Mouse (Mus musculus) thymus, postnatal 25 days (tissue): Measurements from ENCODE around the gene Ctcf.

Experiments used
- DNase-seq: peaks from one replicate; pipeline ENCODE4 v3.0.0; 2022

Gene Ctcf

DNA sequence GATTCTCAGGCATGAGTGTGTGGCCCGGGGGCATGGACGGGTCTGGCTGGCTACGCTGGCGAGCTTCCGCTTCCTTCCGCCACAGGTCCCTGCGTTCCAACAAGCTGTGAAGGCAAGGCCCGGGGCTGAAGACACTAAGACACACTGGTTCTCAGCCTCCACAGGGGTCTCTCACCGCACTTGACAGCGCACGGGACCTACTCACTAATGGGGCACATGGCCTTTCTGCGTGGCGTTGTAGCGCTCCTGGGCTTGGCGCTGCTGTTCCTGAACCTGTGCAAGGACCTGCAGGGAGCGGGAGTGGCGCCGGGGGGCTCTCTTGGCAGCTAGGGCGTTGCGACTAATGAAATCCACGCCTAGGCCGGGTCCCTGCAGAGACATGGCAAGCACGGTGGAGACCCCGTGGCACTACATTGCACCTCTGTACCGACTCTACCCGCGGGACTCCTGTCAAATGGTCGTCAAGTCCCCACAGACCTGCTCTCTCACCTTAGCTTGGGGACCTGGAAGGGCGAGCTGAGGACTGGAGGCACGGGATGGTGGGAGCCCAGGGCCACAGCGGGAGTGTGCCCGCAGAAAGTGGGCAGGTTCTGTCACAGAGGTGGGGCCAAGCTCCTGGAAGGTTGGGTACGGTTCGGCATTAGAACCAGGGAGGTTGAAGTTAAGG lies 67.9 kb downstream of the Ctcf start:
- no peak for DNase-seq

DNA sequence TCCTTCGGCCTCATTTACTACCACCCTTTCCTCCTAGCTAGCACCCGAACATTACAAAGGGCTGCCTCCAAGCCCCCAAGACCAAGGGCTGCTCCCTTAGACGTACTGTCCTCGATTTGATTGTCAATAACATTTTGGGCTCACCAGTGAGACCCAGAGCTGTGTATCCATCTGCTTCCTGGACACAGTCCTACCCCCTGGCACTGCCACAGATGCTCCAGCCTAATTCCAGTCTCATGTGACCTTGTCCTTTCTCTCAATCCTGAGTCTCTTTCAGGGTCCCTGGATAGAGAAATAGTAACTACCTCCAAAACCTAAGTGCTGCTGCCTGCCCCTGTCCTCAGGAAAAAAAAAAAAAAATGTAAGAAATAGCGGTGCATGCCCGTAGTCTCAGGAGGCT lies 68.6 kb downstream of the Ctcf start:
- DNase-seq, result no peak

DNA sequence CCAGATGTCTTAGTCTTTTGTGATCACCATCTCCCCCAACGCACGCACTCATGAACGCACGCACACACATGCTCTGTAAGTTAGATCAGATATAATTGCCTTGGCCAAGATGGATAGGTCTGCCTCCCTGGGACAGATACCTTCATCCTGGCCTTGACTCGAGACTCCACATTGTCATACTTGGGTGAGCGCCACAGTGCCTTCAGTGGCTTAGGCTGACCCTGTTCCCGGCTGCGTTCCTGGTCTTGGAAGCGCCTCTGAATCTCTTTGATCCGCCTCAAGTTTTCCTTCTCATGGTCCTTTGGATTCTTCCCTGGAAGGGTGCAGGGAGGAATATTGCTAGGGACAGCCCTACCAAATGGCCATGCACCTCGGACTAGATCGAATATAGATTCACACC lies 70.1 kb downstream of the Ctcf start:
- DNase-seq, result no peak

DNA sequence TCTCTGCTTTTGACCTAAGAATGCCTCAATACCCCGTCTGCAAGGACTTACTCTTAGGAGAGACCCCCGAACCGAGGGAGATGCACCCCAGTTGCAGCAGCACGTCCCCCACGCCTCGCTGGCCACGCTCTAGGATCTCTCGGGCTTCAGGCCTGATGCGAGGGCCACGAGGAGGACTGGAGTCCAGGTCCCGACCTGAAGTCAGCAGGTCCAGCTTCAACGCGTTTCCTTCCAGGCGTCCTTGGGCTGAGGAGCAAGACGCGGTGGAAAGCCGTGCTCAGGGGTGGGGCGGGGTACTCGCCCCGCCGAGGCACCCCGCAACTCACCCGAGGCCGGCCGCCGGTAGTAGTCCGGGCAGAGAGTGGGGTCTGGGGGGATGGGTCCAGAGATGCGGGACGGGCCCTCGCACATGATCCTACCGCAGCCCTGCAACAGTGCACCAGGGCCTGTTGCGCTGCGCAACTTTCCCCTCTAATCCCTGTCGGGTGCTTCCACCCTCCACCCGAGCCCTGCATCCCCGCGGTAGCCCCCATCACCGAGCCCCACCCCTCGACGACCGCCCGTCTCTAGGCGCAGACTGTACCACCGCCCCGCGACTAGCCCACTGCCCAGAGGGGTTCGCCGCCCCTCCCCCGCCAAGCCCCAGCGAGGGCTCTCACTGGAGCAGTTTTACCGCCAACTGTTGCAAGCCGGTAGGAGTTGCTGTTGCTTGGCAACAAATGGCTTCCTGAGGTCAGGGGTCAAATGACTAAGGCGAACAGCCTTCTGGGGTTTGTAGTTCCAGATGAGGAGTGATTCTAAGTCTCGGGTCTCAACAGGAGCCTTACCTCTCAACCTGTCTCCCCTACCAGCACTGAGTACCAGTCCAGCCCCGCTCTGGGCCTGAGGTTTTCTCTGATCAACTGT lies 71.4 kb downstream of the Ctcf start, which contains the start of the genes 4933405L10Rik and Enkd1:
4933405L10Rik (plus strand) TSS at position 158 of the 906 bp plus-strand sequence.
Enkd1 (minus strand) TSS at position 713 of the 906 bp plus-strand sequence.
- peak; percentile 87 for DNase-seq

DNA sequence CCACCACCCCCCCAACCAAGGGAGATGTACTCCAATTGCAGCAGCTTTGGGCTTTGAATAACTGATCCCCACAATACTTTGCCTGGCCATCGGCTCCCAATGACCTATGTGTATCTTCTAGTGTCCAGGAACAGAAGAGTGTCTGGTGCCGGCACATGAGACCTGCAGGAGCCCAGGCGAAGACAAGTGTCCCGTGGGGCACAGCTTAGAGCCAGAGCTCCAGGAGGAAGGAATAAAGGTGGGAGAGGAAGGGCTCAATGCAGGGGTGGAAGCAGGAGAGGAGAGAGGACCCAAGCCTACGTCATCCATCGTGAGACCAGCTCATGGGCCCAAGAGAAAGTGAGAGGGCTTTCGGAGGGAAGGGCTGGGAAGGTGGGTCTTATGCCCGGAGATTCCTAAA lies 72.3 kb downstream of the Ctcf start:
- no peak for DNase-seq

DNA sequence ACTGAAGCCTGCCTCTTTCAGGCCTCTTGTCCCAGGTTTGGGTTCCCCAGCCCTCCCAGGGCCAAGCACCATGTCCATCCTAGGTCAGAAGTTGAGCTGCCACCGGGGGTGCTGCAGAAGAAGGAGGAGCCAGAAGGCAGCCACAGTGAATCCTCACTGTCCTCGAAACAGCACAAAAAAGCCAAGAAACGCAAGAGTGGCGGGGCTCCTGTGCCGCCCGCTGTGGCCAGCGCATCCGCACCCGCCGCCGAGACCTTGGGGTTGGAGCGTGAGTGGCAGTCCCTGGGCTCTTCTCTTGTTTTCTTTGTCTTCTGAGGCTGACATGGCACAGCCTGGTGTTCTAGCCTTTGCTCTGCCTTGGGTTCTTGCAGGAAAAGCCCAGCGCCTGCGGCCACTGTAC lies 72.9 kb downstream of the Ctcf start:
- DNase-seq, result no peak

DNA sequence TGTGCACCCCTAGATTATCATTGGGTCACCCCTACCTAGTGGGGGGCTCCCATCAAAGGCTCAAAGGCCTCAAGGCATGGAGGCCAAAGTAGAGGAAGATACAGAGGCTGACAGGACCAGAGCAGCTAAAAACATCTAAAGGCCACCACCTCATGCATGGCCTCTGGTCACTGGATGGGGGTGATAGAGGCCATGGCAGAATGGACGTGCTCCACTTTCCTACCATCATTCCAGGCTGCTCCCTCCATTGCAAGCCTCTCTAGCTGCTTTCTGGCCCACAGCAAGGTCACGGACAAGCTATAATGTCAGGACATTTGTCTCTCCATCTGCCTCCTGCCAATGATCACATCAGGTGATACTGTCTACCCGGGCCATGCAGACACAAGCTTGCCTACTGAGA lies 75.9 kb downstream of the Ctcf start:
- no peak for DNase-seq

DNA sequence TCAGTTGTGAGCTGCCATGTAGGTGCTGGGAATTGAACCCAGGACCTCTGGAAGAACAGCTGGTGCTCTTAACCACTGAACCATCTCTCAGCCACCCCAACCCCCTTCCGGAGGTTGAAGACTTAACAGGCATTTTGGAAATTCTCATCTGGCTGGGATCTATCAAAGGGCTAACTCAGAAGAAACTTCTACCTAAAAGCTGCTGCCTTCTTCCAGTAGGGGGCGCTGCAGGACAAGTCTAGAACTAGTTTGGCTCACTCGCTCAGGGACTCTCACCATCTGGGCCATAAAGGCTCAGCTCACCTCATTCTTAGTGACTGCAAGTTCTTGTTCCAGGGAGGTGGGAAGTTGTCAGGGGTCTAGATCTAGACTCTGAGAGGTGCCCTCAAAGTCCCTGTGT lies 77.8 kb downstream of the Ctcf start:
- peak; percentile 90 for DNase-seq

DNA sequence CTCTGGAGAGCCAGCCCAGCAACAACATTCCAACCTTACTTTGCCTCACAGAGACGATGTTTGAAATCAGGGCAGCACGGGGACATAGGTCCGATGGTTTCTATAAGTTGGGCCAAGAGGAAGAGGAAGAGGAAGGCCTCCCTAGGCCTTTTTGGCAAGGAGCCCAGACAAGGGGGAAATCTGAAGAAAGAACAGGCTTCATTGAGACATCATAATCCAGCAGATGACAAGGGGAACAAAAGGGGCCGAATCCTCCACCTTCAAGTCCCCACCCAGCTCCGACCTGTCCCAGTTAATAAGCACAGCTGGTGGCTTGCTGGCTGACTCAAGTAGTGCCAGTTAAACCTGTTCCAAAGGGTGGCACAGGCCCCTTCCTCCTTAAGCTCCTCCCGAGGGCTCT lies 78.7 kb downstream of the Ctcf start:
- DNase-seq, result no peak

DNA sequence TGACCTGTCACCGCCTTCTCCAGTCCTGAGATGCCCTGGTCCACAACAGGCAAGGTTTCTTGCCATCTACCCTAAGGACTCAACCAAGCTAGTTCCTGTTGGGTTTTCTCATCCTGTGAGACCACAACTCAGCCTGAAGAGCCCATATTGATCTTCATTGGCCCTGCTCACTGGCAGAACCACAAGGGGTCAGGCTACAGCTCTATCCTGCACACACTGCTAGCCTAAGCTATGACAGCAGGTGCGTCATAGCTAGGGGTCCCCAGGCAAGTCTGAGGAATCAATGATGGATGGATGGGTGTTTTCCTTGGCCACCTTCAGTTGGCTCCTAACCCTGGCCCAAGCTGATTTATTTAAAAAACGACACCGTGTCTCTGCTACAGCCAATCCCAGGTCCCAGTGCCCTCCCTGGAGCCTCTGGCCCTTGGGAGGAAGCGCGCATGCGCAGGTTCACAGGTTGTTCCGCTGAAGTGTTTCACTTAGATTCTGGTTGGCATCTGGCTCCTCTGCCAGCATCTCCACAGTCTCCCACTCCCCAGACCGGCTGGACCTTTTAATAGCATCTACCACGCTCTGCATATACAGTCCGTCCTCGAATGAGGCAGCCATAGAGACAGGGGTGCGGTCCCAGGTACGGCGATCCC lies 80.1 kb downstream of the Ctcf start:
- no peak for DNase-seq

DNA sequence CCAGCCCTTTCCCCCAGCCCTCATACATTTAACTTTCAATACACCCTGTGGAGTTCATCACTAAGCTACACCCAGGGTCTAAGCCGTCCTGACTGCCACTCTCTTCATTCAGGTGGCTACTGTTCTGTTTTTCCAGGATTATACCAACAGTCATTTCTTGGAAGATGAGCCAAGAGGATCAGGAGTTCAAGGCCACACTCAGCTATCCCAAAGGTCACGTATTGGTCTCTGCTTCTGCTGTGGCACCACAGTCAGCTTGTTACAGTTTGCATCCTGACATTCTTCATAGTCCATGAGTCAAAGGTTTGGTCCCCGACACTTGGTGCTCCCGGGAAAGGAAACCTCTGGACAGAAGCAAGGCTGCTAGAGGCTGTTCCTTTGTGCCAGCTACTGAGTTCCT lies 83.3 kb downstream of the Ctcf start:
- DNase-seq, result no peak

DNA sequence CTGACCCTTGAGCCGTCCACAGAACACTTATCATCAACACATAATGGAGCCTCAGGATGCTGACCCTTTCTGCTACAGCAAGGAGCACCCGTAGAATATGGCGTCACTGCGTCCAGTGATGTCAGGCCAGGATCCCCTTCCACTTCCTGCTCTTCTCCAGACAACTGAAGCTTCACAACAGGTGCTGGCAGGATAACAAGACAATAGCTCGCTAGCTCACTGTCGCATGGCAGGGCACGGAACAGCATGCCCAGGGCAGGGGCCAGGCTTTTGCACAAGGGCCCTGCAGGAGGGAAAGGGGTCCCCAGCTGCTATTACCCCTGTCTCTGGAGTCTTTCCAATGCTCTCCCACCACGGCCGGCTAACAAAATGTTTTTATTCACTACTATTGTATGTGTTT lies 86.5 kb downstream of the Ctcf start:
- DNase-seq, result no peak

DNA sequence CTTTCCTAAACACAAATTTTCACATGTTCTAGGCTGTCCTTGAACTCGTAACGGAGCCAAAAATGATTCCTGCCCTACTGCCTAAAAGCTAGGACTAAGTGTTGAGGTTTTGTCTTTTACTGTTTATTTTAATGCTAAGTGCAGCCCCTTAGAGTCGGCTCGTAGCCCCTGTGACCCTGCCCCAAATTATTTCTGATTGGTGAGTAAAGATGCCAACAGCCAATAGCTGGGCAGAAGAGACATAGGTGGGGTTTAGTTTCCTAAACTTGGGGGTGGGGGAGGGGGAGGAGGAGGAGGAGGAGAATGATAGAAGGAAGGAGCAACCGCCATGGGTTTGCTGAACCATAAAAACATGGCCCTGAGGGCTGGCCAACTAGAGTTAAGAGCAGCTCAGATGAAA lies 89.4 kb downstream of the Ctcf start:
- DNase-seq, result no peak

DNA sequence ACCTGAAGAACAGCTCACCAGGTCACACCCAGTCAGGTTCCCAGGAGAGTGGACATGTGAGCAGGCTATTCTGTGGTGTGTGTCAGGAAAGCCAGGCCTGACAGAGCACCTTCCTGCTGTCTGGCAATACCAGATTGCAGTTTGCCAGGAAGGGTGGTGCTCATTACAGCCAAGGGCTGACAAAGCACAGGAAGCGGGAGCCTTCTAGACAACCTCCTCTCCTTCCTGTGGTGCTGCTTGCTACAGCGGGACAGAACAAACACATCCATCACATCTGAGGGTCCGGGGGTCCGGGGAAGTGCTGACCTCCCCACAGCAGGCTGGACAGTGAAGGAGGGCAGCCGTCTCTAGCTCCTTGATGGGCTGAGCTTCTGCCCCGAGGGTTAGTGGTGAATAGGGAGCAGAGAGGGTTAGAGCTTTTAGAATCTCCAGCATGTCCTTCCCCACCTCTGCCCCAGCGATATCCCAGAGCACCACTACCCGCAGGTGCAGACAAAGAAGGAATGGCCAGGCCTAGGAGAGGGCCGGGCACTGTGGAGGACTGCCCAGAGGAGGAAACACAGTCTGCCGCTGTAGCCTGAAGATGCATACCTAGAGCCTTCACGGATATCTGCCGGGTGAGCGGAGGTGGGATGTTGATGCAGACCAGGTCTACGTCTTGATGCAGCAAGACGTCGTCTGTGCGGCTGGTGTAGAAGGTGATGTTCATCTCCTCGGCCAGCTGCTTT lies 91.2 kb downstream of the Ctcf start:
- peak; percentile 41 for DNase-seq

DNA sequence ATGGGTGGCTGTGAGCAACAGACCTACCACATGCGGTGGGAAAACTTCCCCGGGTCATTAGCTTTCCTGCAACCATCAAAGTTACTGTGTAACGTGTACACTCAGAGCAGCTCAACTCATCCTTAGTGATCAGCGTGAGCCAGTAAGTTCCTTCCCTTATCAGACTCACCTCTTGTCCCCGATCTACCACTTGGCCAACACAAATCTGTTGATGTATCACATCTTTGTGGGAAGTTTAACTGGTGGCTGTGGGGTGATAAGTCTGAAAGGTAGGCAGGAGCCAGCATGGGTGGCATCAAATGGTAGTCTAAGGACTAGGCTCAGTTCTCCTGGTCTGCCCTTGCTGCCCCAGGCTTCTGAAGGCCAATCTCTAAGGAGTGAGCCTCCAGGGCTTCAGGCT lies 95.8 kb downstream of the Ctcf start:
- no peak for DNase-seq
